Mouse (Mus musculus) forebrain, embryonic 12.5 days (tissue): ENCODE data around the gene Skiv2l. TPM values are rescaled to one million over a fixed set of nuclear protein-coding genes. Genes with fewer than 3 reads are reported as not detected.
"Not testable (repeated sequence)": the region's sequence is repeated elsewhere in the genome, so short reads cannot be mapped to it uniquely, and the experiment has no call there.

Experiments used
- ATAC-seq: fragments of 200-750 bp; cut with Nextera tagmentation; 2 replicates; pipeline ENCODE4 v1.8.0; 2017; ENCODE audit warnings: moderate TSS enrichment; ENCODE audit not compliant: low FRiP score
- H3K27ac ChIP-seq: fragments of 300-500 bp; sonication (generic); 2 replicates; pipeline ENCODE4 v1.5.1; 2016; ENCODE audit warnings: mild to moderate bottlenecking
- H3K27me3 ChIP-seq: fragments of 300-500 bp; sonication (generic); 2 replicates; pipeline ENCODE4 v1.6.1; 2016; ENCODE audit warnings: mild to moderate bottlenecking
- H3K36me3 ChIP-seq: fragments of 300-500 bp; sonication (generic); replicated peaks from 2 replicates; pipeline ENCODE4 v1.6.1; 2016; ENCODE audit warnings: mild to moderate bottlenecking
- H3K4me1 ChIP-seq: fragments of 300-500 bp; sonication (generic); 2 replicates; pipeline ENCODE4 v1.6.1; 2016
- H3K4me2 ChIP-seq: fragments of 300-500 bp; sonication (generic); 2 replicates; pipeline ENCODE4 v1.6.1; 2016; ENCODE audit warnings: mild to moderate bottlenecking, moderate library complexity
- H3K4me3 ChIP-seq: fragments of 300-500 bp; sonication (generic); replicated peaks from 2 replicates; pipeline ENCODE4 v1.5.1; 2016; ENCODE audit warnings: mild to moderate bottlenecking
- H3K9ac ChIP-seq: fragments of 300-500 bp; sonication (generic); 2 replicates; pipeline ENCODE4 v1.6.1; 2016; ENCODE audit warnings: mild to moderate bottlenecking
- H3K9me3 ChIP-seq: fragments of 300-500 bp; sonication (generic); 2 replicates; pipeline ENCODE4 v1.6.1; 2016
- WGBS: fragments of 180-500 bp; shearing (Covaris S2); methylation state at CpG from one replicate; pipeline ENCODE4 v1.1.7; 2016; 5-methylcytosine and 5-hydroxymethylcytosine counted together
- polyA plus RNA-seq: library from polyadenylated mRNA; unstranded; fragments of >200 nt; fragmentation: Nextera tagmentation; extraction: Ambion mirVana; gene quantifications from 2 replicates; pipeline ENCODE4 v1.2.1, GENCODE M21; 2016

Gene Skiv2l
- polyA plus RNA-seq, 1 experiment from 2014 or later = 61.8 TPM

DNA sequence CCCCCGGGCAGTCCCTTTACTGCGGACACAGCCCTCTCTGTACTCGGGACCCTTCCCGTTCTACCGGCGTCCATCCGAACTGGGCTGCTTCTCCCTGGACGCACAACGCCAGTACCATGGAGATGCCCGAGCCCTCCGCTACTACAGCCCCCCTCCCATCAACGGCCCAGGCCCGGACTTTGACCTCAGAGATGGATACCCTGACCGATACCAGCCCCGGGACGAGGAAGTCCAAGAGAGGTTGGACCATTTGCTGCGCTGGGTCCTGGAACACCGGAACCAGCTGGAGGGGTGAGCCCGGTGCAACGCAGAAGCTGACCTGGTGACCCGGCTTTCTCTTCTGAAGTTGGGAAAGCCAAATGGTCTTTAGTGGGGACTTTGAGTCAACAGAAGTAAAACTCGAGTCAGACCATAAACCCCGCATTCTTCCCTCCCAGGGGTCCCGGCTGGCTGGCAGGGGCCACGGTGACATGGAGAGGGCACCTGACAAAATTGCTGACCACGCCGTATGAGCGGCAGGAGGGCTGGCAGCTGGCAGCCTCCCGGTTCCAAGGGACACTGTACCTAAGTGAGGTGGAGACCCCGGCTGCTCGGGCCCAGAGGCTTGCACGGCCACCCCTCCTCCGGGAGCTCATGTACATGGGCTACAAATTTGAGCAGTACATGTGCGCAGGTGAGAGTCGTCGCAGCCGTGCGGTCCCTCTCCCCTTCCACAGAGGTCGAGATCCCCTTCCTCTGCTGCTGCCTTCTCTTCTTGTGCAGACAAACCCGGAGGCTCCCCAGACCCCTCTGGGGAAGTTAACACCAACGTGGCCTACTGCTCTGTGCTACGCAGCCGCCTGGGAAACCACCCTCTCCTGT, 12.3 kb downstream of the Skiv2l start:
- 42% methylated on average over 42 of the region's 43 CpGs for WGBS

DNA sequence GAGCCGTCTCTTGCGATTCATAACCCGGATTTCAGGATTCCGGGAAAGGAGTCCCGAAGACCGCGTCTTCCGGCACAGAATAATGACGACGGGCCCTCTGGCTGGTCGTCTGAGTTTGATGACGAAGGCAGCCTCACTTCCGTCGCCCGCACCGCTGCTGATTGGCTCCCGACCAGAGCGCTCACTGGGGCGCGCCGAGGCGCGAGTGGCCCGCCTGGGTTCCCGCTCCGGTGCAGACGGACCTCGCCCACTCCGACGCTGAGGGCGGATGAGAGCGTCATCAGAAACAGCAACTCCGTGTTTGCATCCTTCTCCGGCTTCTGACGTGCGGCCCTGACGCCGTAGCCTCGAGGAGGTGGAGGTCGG, 13.2 kb downstream of the Skiv2l start, which contains the start of the genes Stk19 and Dxo:
Stk19 (minus strand) TSS at position 90 of the 366 bp plus-strand sequence.
Dxo (plus strand) TSS at position 164 of the 366 bp plus-strand sequence.
- peak within 1 kb of the TSS; percentile 78 for H3K4me3 ChIP-seq
- peak within 1 kb of the TSS; percentile 86 for H3K27ac ChIP-seq
- H3K4me1 ChIP-seq = peaks cover 28% of the 10 kb centered on the region
- peaks cover 51% of the 10 kb centered on the region for H3K36me3 ChIP-seq
- H3K9me3 ChIP-seq = no peaks in the 10 kb centered on the region
- H3K9ac ChIP-seq = peak within 1 kb of the TSS; percentile 78
- peak within 1 kb of the TSS; percentile 100 for H3K4me2 ChIP-seq
- no peaks in the 10 kb centered on the region for H3K27me3 ChIP-seq
- under 1% methylated on average over 40 of the region's 40 CpGs for WGBS
- ATAC-seq = peak; percentile 92

More for the DNA sequence above, 12.3 kb downstream of the Skiv2l start:
- peaks cover 28% of the 10 kb centered on the region for H3K4me1 ChIP-seq
- H3K27me3 ChIP-seq = no peaks in the 10 kb centered on the region
- H3K9me3 ChIP-seq = no peaks in the 10 kb centered on the region
- peak; percentile 7; the same call in 1 of the 2 replicates for ATAC-seq
- peak overlapping the region; percentile 78 for H3K9ac ChIP-seq
- peak overlapping the region; percentile 86 for H3K27ac ChIP-seq
- H3K4me2 ChIP-seq = peak overlapping the region; percentile 100
- H3K4me3 ChIP-seq = peak overlapping the region; percentile 78
- H3K36me3 ChIP-seq = peaks cover 51% of the 10 kb centered on the region

DNA sequence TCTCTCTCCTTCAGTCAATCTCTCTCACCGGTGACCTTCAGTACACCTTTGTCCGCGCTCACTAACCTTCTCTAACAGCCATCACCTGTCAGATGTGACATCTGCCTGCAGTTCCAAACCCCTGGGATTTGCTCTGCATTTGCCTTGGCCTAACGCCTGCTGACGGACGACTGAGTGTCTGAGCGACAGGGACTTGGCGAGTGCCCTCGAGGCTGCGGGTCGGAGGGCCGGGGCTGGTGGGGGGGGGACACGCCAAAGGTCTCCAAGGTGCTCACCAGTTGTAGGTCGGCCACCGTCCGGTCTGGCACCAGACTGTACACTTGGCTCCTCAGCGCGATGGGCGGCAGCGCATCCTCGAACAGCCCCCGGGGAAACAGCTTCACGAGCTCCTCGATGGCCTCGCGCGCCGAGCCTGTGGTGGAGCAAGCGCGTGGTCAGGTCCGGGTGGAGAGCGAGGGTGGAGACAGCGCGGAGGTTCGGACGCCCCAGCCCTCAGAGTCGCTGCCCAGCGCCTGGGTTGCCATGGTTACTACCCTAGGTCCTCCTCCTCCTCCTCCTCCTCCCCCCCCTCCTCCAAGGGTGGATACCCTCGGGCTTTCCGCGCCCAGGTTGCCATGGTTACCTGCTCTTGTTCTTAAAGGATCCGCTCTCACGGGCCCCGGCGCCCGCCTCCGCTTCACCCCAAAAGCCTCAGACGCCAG, 13.7 kb downstream of the Skiv2l start:
- H3K4me3 ChIP-seq = peak overlapping the region; percentile 78
- peak overlapping the region; percentile 86 for H3K27ac ChIP-seq
- no peaks in the 10 kb centered on the region for H3K9me3 ChIP-seq
- H3K9ac ChIP-seq = peak overlapping the region; percentile 78
- H3K4me2 ChIP-seq = peak overlapping the region; percentile 100
- no peaks in the 10 kb centered on the region for H3K27me3 ChIP-seq
- peak; percentile 86 for ATAC-seq
- 4% methylated on average over 48 of the region's 48 CpGs for WGBS
- H3K4me1 ChIP-seq = peaks cover 28% of the 10 kb centered on the region
- H3K36me3 ChIP-seq = peaks cover 49% of the 10 kb centered on the region

DNA sequence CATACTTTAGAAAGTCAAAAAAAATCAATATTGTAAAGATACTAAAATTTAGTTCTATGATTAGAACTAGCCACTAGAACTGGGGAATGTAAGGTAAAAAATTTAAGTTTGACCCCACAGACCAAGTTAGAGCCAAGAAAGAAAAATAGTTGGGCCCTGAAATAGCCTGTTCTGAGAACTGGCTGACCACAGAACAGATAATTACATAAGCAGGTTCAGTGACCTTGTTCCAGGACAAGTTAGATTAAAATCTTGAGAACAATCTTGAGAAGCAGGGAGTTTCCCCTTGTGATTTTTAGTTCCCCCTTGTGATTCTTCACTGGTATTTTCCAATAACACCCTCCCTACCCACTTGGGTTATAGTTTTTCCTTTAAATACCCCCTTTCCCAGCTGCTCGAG, 19.2 kb downstream of the Skiv2l start:
- not testable (repeated sequence) for H3K4me1 ChIP-seq, H3K9ac ChIP-seq, H3K9me3 ChIP-seq, H3K27ac ChIP-seq, H3K4me3 ChIP-seq, H3K27me3 ChIP-seq, H3K4me2 ChIP-seq, ATAC-seq
- 86% methylated on average over 1 of the region's 1 CpGs for WGBS
- H3K36me3 ChIP-seq = peaks cover 65% of the 10 kb centered on the region

DNA sequence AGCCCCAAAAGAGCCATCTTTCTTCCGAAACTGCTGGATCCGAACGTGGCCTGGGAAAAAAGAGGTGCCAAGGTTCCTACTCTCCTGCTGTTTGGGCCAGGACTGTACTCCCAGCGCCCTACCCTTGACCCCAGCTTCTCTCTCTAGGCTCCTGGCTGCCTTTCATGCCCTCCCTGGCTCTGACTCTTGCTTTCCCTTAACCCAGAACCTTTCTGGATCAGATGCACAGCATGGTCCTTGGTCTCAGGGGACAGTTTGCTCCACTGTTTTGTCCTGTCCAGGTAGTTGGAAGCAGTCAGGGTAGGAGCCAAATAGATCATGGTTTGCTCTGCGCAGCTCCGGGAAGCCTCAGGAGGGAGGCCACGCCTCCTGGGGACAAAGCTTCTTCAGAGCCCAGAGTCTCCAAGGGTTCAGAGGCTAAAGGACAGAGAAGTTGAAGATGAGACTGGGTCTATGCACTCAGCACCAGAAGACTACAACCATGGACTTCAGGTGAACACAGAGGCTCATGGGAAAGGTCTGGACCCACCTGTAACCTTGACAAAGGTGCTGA, 35.1 kb downstream of the Skiv2l start:
- H3K4me3 ChIP-seq = no peak overlapping the region
- no peaks in the 10 kb centered on the region for H3K9me3 ChIP-seq
- no peak overlapping the region for H3K4me2 ChIP-seq
- WGBS = 78% methylated on average over 7 of the region's 7 CpGs
- no peak for ATAC-seq
- H3K27ac ChIP-seq = no peak overlapping the region
- no peaks in the 10 kb centered on the region for H3K27me3 ChIP-seq
- no peak overlapping the region for H3K9ac ChIP-seq
- H3K4me1 ChIP-seq = no peaks in the 10 kb centered on the region
- no peaks in the 10 kb centered on the region for H3K36me3 ChIP-seq

DNA sequence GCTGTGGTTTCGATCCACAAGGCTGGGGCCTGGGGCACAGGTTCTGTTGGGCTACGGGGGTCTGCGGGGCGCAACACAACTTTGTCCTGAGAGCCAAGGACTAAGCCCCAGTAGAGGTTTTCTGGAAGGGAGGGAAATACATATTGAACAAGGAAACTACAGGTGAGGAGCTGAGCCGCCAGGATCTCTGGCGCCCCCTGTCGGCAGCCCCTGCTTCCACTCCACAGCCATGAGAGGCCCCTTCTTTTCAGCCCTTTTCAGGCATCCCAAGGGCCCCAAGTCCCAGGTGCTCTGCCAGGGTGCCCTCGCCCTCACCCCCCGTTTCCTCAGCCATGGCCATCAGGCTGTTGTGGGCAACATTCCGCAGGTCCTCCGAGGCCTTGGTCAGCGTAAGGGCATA, 36.3 kb downstream of the Skiv2l start:
- not testable (repeated sequence) for H3K4me1 ChIP-seq, H3K4me3 ChIP-seq, ATAC-seq, H3K9me3 ChIP-seq, H3K36me3 ChIP-seq, H3K4me2 ChIP-seq, H3K27me3 ChIP-seq, H3K9ac ChIP-seq, H3K27ac ChIP-seq
- 66% methylated on average over 12 of the region's 12 CpGs for WGBS

DNA sequence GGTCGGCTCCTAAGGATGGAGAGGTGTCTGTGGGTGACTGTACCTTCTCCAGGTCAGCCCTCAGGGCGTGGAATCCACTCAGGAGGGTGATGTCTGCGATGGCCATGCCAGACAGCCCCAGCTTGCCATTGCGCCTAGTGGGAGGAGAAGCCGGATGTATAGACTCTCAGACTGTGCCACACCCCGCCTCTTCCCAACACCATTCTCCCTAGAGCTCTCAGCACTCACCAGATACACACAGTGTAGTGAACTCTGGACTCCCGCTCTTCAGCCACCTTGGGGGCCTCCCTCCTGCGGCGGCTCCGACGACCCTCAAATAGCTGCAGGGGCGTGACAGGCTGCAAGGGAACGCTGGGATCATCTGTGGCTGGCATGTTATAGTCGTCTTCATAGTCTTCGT, 38.7 kb downstream of the Skiv2l start:
- Histone ChIP-seq H3K4me2 (no peak overlapping the region), H3K9ac (no peak overlapping the region), H3K36me3 (no peaks in the 10 kb centered on the region), H3K4me3 (no peak overlapping the region), H3K4me1 (no peaks in the 10 kb centered on the region), H3K9me3 (no peaks in the 10 kb centered on the region), H3K27me3 (no peaks in the 10 kb centered on the region), H3K27ac (no peak overlapping the region)
- 78% methylated on average over 15 of the region's 15 CpGs for WGBS
- ATAC-seq = no peak

DNA sequence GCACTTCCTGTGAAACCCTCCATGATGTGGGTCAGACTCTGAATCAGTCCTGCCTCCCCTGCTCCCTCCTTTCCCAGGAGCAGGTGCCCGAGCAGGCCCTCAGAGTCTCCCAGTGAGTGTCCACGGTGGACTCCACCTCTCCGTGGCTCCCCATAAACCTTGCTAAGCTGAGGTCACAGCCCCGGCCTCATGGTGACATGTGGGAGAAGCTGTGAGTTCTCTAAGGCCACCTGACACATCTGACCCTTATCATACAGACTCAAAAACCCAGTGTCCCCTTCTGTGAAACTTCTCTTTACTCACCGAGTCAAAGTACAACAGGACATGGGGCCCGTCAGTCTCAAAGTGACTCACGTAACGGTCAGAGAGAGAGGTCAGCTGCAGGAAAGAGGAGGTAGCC, 39.2 kb downstream of the Skiv2l start:
- H3K4me1 ChIP-seq, H3K4me3 ChIP-seq, H3K36me3 ChIP-seq, H3K9me3 ChIP-seq, H3K27me3 ChIP-seq, H3K27ac ChIP-seq, H3K9ac ChIP-seq, H3K4me2 ChIP-seq, ATAC-seq: not testable (repeated sequence)
- WGBS = 87% methylated on average over 8 of the region's 8 CpGs

DNA sequence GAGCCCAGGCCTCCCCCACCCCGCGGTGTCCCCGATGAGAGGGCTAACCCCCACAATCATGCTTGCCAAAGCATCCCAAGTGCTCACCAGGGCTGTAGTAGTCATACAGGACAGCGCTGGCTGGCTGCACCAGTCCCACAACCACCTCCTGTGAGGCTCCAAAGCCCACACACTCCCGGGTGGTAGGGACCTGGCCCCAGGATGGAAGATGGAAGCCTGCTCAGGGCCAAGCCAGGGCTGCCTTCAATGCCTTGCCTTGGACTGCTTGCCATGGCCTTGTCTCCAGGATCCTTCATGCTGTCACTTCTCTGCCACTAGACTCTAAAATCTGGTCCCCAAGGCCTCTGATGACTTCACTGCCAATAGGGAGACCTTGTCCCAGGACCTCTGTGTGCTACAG, 39.6 kb downstream of the Skiv2l start:
- not testable (repeated sequence) for ATAC-seq, H3K36me3 ChIP-seq, H3K4me2 ChIP-seq, H3K9ac ChIP-seq, H3K4me3 ChIP-seq, H3K4me1 ChIP-seq, H3K27ac ChIP-seq, H3K27me3 ChIP-seq, H3K9me3 ChIP-seq
- WGBS = 90% methylated on average over 5 of the region's 5 CpGs

DNA sequence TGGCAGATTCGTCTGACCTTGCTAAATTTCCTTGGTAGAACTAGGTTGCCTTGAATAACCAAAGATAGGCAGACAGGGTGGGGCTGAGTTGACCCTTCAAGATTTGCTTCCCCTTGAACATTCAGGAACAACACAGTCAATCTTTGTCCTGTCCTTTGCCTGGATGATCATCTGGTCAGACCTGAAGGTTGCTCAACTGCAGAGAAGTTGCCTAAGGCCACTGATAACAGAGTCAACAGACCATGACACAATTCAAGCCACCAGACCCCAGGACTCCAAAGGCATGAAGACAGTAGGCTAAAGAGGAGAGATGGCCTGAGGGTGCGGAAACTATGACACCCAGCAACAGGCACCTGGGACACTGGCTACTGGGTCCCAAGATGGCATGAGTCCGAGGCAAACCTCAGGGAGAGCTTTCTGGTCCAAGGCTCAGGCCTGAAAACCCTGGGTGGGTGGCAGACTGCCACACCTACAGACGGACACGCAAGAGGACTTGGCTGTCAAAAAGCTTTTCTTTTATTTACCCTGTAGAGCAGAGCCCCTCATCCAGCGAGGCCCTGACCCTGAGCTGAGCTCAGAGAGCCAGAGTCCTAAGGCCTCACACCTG, 41.3 kb downstream of the Skiv2l start:
- Histone ChIP-seq H3K4me1 (no peaks in the 10 kb centered on the region), H3K27me3 (no peaks in the 10 kb centered on the region), H3K4me2 (no peak overlapping the region), H3K27ac (no peak overlapping the region), H3K36me3 (no peaks in the 10 kb centered on the region), H3K9ac (no peak overlapping the region), H3K9me3 (peaks cover 8% of the 10 kb centered on the region), H3K4me3 (no peak overlapping the region)
- no peak for ATAC-seq
- WGBS = 81% methylated on average over 6 of the region's 6 CpGs

DNA sequence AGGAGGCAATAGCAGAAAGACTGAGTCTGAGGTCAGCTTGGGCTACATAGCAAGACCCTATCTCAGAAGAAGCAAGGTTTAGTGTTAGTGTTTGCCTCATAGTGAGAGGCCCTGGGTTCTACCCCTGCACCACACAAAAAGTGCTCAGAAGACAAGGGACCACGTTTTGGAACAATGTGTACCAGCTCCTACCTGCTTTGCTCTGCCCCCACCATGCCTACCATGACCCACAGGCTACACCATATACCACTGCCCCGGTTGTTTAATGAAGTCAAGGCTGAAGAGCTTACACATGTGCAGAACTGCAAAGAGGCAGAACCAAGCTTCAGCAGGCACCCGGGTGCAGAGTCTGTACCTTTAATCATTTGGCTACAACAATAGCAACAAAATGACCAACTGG, 42.8 kb downstream of the Skiv2l start:
- no peaks in the 10 kb centered on the region for H3K36me3 ChIP-seq
- no peak overlapping the region for H3K27ac ChIP-seq
- H3K4me1 ChIP-seq = no peaks in the 10 kb centered on the region
- H3K27me3 ChIP-seq = no peaks in the 10 kb centered on the region
- 65% methylated on average over 3 of the region's 3 CpGs for WGBS
- H3K4me2 ChIP-seq = no peak overlapping the region
- no peak overlapping the region for H3K4me3 ChIP-seq
- H3K9me3 ChIP-seq = peaks cover 8% of the 10 kb centered on the region
- no peak for ATAC-seq
- no peak overlapping the region for H3K9ac ChIP-seq

DNA sequence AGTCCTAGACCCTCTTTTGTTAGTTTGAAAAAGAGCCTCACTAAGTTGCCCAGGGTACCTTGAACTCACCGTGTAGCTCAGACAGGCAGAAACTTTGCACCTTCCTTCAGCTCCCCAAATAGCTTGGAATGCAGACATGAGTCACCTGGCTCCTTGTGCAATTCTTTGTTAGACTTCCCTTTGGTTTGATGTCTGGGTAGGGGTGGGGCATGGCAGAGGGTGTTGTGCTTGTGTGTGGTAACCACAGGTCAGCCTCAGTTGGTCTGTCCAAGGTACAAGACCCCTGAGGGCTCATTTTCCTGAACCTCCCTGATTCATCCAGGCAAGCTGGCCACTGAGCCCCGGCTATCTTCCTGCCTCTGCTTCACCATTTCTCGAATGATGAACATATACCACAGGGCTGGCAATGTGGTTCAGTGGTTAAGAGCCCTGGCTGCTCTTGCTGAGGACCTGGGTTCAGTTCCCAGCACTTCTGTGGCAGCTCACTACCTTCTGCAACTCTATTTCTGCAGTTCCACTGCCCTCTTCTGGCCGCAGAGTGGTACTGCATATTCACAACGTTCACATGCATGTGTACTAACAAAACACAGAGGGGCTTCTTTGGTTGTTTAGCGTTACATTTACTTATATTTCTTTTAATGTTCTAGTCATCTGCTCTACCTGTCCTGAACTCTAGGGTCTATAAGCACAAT, 45.0 kb downstream of the Skiv2l start:
- Histone ChIP-seq H3K27ac (no peak overlapping the region), H3K4me1 (no peaks in the 10 kb centered on the region), H3K9me3 (peaks cover 8% of the 10 kb centered on the region), H3K4me3 (no peak overlapping the region), H3K4me2 (no peak overlapping the region), H3K27me3 (no peaks in the 10 kb centered on the region), H3K9ac (no peak overlapping the region), H3K36me3 (no peaks in the 10 kb centered on the region)
- ATAC-seq = no peak
- 73% methylated on average over 6 of the region's 6 CpGs for WGBS
